Mouse (Mus musculus) brain, embryonic 14.5 days (tissue): Measurements from ENCODE around the gene Tmem245. TPM values are rescaled to one million over a fixed set of nuclear protein-coding genes. Genes with fewer than 3 reads are reported as not detected.

Experiments
- DNase-seq: peaks from one replicate; pipeline ENCODE4 v3.0.0-alpha.2; 2011; ENCODE audit warnings: low read depth
- CTCF ChIP-seq: fragments of 200-500 bp; IDR thresholded peaks from 2 replicates; pipeline ENCODE4 v1.5.1; 2012; ENCODE audit warnings: inconsistent platforms, mild to moderate bottlenecking, moderate library complexity, borderline replicate concordance; ENCODE audit not compliant: insufficient read depth, insufficient read length; ENCODE audit errors: extremely low read depth
- POLR2A ChIP-seq: fragments of 200-500 bp; IDR thresholded peaks from 2 replicates; pipeline ENCODE4 v1.6.1; 2012; ENCODE audit warnings: mild to moderate bottlenecking, inconsistent platforms, borderline replicate concordance; ENCODE audit not compliant: poor library complexity, insufficient read depth, insufficient read length, severe bottlenecking; ENCODE audit errors: extremely low read depth
- polyA plus RNA-seq: library from polyadenylated mRNA; depleted of rRNA; stranded (reverse); fragments of >200 nt; gene quantifications from 2 replicates; pipeline ENCODE4 v1.2.3, GENCODE M21; 2012

Tmem245 gene
- polyA plus RNA-seq, 1 experiment = 11.4 TPM

GRCm38 (mm10) chr4:56951701-56952100 is 4.5 kb upstream of the Tmem245 start:
- TF ChIP-seq POLR2A (no peak), CTCF (no peak)
- DNase-seq = no peak

GRCm38 (mm10) chr4:56949494-56949893 is 2.3 kb upstream of the Tmem245 start:
- no peak for DNase-seq

GRCm38 (mm10) chr4:56946180-56946579 is 1.1 kb downstream of the Tmem245 start:
- DNase-seq = no peak
- TF ChIP-seq POLR2A = no peak
- no peak for TF ChIP-seq CTCF

More at GRCm38 (mm10) chr4:56949494-56949893, 2.3 kb upstream of the Tmem245 start:
- TF ChIP-seq CTCF (no peak), POLR2A (no peak)

GRCm38 (mm10) chr4:56944286-56944685 is 3.0 kb downstream of the Tmem245 start:
- no peak for TF ChIP-seq POLR2A
- TF ChIP-seq CTCF = no peak
- DNase-seq = no peak

- TF ChIP-seq CTCF = no peak
- TF ChIP-seq POLR2A = no peak
Observed at GRCm38 (mm10) chr4:56943258-56943657, 4.0 kb downstream of the Tmem245 start.

GRCm38 (mm10) chr4:56942567-56942966 is 4.7 kb downstream of the Tmem245 start:
- TF ChIP-seq POLR2A = no peak
- no peak for TF ChIP-seq CTCF
- no peak for DNase-seq

More at GRCm38 (mm10) chr4:56943258-56943657, 4.0 kb downstream of the Tmem245 start:
- no peak for DNase-seq

GRCm38 (mm10) chr4:56941481-56941880 is 5.8 kb downstream of the Tmem245 start:
- TF ChIP-seq POLR2A (no peak), CTCF (no peak)
- DNase-seq = no peak

GRCm38 (mm10) chr4:56937136-56937535 is 10.1 kb downstream of the Tmem245 start:
- no peak for DNase-seq
- TF ChIP-seq CTCF (no peak), POLR2A (no peak)

- TF ChIP-seq POLR2A (no peak), CTCF (no peak)
- no peak for DNase-seq
Observed at GRCm38 (mm10) chr4:56935327-56935726, 11.9 kb downstream of the Tmem245 start.

GRCm38 (mm10) chr4:56933154-56933553 is 14.1 kb downstream of the Tmem245 start:
- no peak for DNase-seq
- TF ChIP-seq CTCF (no peak), POLR2A (no peak)

- DNase-seq = no peak
- TF ChIP-seq CTCF (no peak), POLR2A (no peak)
Observed at GRCm38 (mm10) chr4:56932096-56932495, 15.1 kb downstream of the Tmem245 start.

GRCm38 (mm10) chr4:56930312-56930711 is 16.9 kb downstream of the Tmem245 start:
- no peak for DNase-seq
- TF ChIP-seq POLR2A (no peak), CTCF (no peak)
